Comparison of ENCODE assay signal across 10 mouse cellular contexts in genomic region chr8:126850189-126850535, GRCm38 (mm10).
DNase-seq lines count a peak whose midpoint lies in the region; ATAC-seq and TF ChIP-seq lines count a peak whose summit lies in the region.
"Had no signal": no experiment of that assay in that cellular context is flagged by ENCODE, and none has a peak within 500 bp of the region (broad histone marks: within the 10 kb centered on the region; RNA-seq: fewer than 3 reads in every experiment).

No protein-coding gene starts in this region.

- no peak for TF ChIP-seq RAD21 in MEL (IDR thresholded peaks at IDR 0.05; ENCODE audit: low read depth, low read length)

- H3K27ac ChIP-seq in layer of hippocampus, adult 2 months = peak overlapping the region; percentile 24
- H3K27ac ChIP-seq in MEL (ENCODE audit: control insufficient read depth, low read depth, low read length) = peak overlapping the region; percentile 76
- peak overlapping the region; percentile 81 for H3K27ac ChIP-seq in liver, embryonic 11.5 days (ENCODE audit: low read depth, low read length)

- no peaks in the 10 kb centered on the region for H3K9me3 ChIP-seq in MEL (replicated peaks; ENCODE audit: insufficient read depth, low read length)
- H3K9me3 ChIP-seq in liver, embryonic 11.5 days (ENCODE audit: control insufficient read depth, low read length) = no peaks in the 10 kb centered on the region
- H3K9me3 ChIP-seq: neural tube, embryonic 12.5 days had no signal

- peak overlapping the region; percentile 57 for H3K9ac ChIP-seq in MEL (ENCODE audit: control insufficient read depth, low read depth, low read length, poor library complexity, severe bottlenecking)
- peak overlapping the region; percentile 22; the same call in 1 of the 2 replicates for H3K9ac ChIP-seq in liver, embryonic 11.5 days (ENCODE audit: low read depth, low read length)
- H3K9ac ChIP-seq: neural tube, embryonic 12.5 days had no signal

- H3K36me3 ChIP-seq in MEL (ENCODE audit: control insufficient read depth in 1 of 2, insufficient read depth in 2 of 2, low read length in 2 of 2) = peaks cover 0 to 39% of the 10 kb centered on the region in 2 experiments; a peak in 2 of 4 replicates
- H3K36me3 ChIP-seq in liver, embryonic 11.5 days (ENCODE audit: control insufficient read depth, insufficient read depth, low read length) = no peaks in the 10 kb centered on the region
- H3K36me3 ChIP-seq: neural tube, embryonic 12.5 days had no signal

- H3K27me3 ChIP-seq in MEL (ENCODE audit: control insufficient read depth in 1 of 2, insufficient read depth in 2 of 2, low read length in 2 of 2) = no peaks in the 10 kb centered on the region
- H3K27me3 ChIP-seq in liver, embryonic 11.5 days (replicated peaks; ENCODE audit: control insufficient read depth, insufficient read depth, low read length) = no peaks in the 10 kb centered on the region
- H3K27me3 ChIP-seq: neural tube, embryonic 12.5 days had no signal

- no peak for TF ChIP-seq EP300 in MEL (IDR thresholded peaks at IDR 0.05; ENCODE audit: low read depth in 1 of 2, low read length in 2 of 2)

- H3K4me2 ChIP-seq in liver, embryonic 11.5 days = no peak overlapping the region
- H3K4me2 ChIP-seq: neural tube, embryonic 12.5 days had no signal

- WGBS in liver, embryonic 11.5 days = 33% methylated on average over 1 of the region's 1 CpGs

- DNase-seq in embryo, embryonic 10.5 days (ENCODE audit: low spot score) = peak; percentile 40
- no peak for DNase-seq in embryo, embryonic 11 days
- no peak for DNase-seq in layer of hippocampus, adult 2 months (ENCODE audit: low spot score in 2 of 2)
- DNase-seq in layer of hippocampus, adult 18-20 months (ENCODE audit: low spot score in 2 of 2) = no peak
- DNase-seq in MEL (ENCODE audit: low read depth, low spot score) = no peak
- no peak for DNase-seq in liver, embryonic 11.5 days (ENCODE audit: low spot score)
- no peak for DNase-seq in left cerebral cortex, adult 9 months (ENCODE audit: low spot score in 2 of 2)
- DNase-seq: cerebellum, adult 11-12 months had no signal

- H3K4me1 ChIP-seq in MEL (ENCODE audit: control insufficient read depth in 1 of 2, insufficient read depth in 2 of 2, low read length in 2 of 2) = peaks cover 32 to 62% of the 10 kb centered on the region in 2 experiments
- H3K4me1 ChIP-seq in liver, embryonic 11.5 days (replicated peaks; ENCODE audit: control insufficient read depth, insufficient read depth, low read length) = peaks cover 48% of the 10 kb centered on the region

- no peaks in the 10 kb centered on the region; the same call in 1 of the 2 replicates for H3K79me2 ChIP-seq in MEL (ENCODE audit: control insufficient read depth, insufficient read depth, low read length, poor library complexity)

- H3K4me3 ChIP-seq in layer of hippocampus, adult 2 months = no peak overlapping the region
- H3K4me3 ChIP-seq in MEL (ENCODE audit: control insufficient read depth in 1 of 2, insufficient read depth in 1 of 2, low read depth in 2 of 2, low read length in 2 of 2) = no peak overlapping the region; a peak in 1 of 4 replicates
- no peak overlapping the region for H3K4me3 ChIP-seq in liver, embryonic 11.5 days (ENCODE audit: low read depth, low read length)
- H3K4me3 ChIP-seq: neural tube, embryonic 12.5 days had no signal

- no peak for ATAC-seq in liver, embryonic 11.5 days (replicated peaks; ENCODE audit: low FRiP score)
- no peak for ATAC-seq in erythroblast, adult 5-6 weeks (replicated peaks; ENCODE audit: low FRiP score, poor library complexity, severe bottlenecking)

- no peak for TF ChIP-seq CTCF in layer of hippocampus, adult 2 months (conservative IDR thresholded peaks at IDR 0.05)
- TF ChIP-seq CTCF in MEL (IDR thresholded peaks at IDR 0.05 in 2 of 3, conservative IDR thresholded peaks at IDR 0.05 in 1 of 3; ENCODE audit: control insufficient read depth in 1 of 3, insufficient read depth in 1 of 3, low read depth in 2 of 3, low read length in 3 of 3, poor library complexity in 1 of 3, severe bottlenecking in 1 of 3) = no peak

- no peak for TF ChIP-seq POLR2A in MEL (IDR thresholded peaks at IDR 0.05; ENCODE audit: control insufficient read depth in 1 of 2, insufficient read depth in 1 of 2, low read depth in 1 of 2, low read length in 2 of 2, poor library complexity in 1 of 2)

TF ChIP-seq in MEL, 35 proteins besides CTCF, POLR2A, EP300 and RAD21:
- TF ChIP-seq USF1 (IDR thresholded peaks at IDR 0.05; ENCODE audit: low read depth, low read length) = no peak
- no peak for TF ChIP-seq SMC3 (IDR thresholded peaks at IDR 0.05; ENCODE audit: low read depth, low read length)
- TF ChIP-seq TCF12 (IDR thresholded peaks at IDR 0.05; ENCODE audit: low read depth, low read length) = no peak
- TF ChIP-seq ZC3H11A (IDR thresholded peaks at IDR 0.05; ENCODE audit: low read depth, low read length) = no peak; the same call in 1 of the 2 replicates
- no peak for TF ChIP-seq NELFE (IDR thresholded peaks at IDR 0.05; ENCODE audit: low read depth, low read length)
- no peak for TF ChIP-seq SIN3A (IDR thresholded peaks at IDR 0.05; ENCODE audit: low read length)
- TF ChIP-seq MYC (IDR thresholded peaks at IDR 0.05; ENCODE audit: low read depth, low read length) = no peak
- no peak for TF ChIP-seq NRF1 (IDR thresholded peaks at IDR 0.05; ENCODE audit: insufficient read depth, low read depth, low read length, poor library complexity, severe bottlenecking)
- no peak for TF ChIP-seq ELF1 (IDR thresholded peaks at IDR 0.05; ENCODE audit: low read depth, low read length)

Comparison
In these comparisons a context has a peak if more than half of its experiments do, and no peak if none do; other contexts are left out.
1. H3K27ac ChIP-seq: peak in every context shown above with its lines; median percentile 81 in liver, embryonic 11.5 days; 76 in MEL; 24 in layer of hippocampus, adult 2 months.